ENCODE assay signal across 7 mouse cellular contexts in genomic region chr13:22040464-22041141, GRCm38 (mm10). TPM values are rescaled to one million over a fixed set of nuclear protein-coding genes. Genes with fewer than 3 reads are reported as not detected.
DNase-seq lines count a peak whose midpoint lies in the region; ATAC-seq lines count a peak whose summit lies in the region.

No protein-coding gene starts in this region.

- peak overlapping the region; percentile 63 for H3K4me3 ChIP-seq in embryonic facial prominence, embryonic 10.5 days
- peak overlapping the region; percentile 32 for H3K4me3 ChIP-seq in intestine, embryonic 15.5 days (replicated peaks)

- H3K4me1 ChIP-seq in embryonic facial prominence, embryonic 10.5 days = peaks cover 22% of the 10 kb centered on the region
- peaks cover 10% of the 10 kb centered on the region; the same call in 1 of the 2 replicates for H3K4me1 ChIP-seq in intestine, embryonic 15.5 days (replicated peaks)

- H3K9me3 ChIP-seq in embryonic facial prominence, embryonic 10.5 days = no peaks in the 10 kb centered on the region
- H3K9me3 ChIP-seq in intestine, embryonic 15.5 days = no peaks in the 10 kb centered on the region

- peak; percentile 27 for ATAC-seq in intestine, embryonic 15.5 days

- WGBS in embryonic facial prominence, embryonic 10.5 days = under 1% methylated on average over 24 of the region's 24 CpGs
- WGBS in intestine, embryonic 15.5 days = under 1% methylated on average over 23 of the region's 24 CpGs

- no peaks in the 10 kb centered on the region for H3K27me3 ChIP-seq in embryonic facial prominence, embryonic 10.5 days (replicated peaks; ENCODE audit: low read depth, poor library complexity, severe bottlenecking)
- H3K27me3 ChIP-seq in intestine, embryonic 15.5 days (replicated peaks) = no peaks in the 10 kb centered on the region

- peak overlapping the region; percentile 94 for H3K27ac ChIP-seq in embryonic facial prominence, embryonic 10.5 days (replicated peaks)
- H3K27ac ChIP-seq in intestine, embryonic 15.5 days = peak overlapping the region; percentile 84

- H3K9ac ChIP-seq in intestine, embryonic 15.5 days = peak overlapping the region; percentile 30

- no peaks in the 10 kb centered on the region for H3K36me3 ChIP-seq in embryonic facial prominence, embryonic 10.5 days (replicated peaks)
- no peaks in the 10 kb centered on the region for H3K36me3 ChIP-seq in intestine, embryonic 15.5 days

- peak overlapping the region; percentile 58 for H3K4me2 ChIP-seq in intestine, embryonic 15.5 days (replicated peaks)

- DNase-seq in 3134 (ENCODE audit: extremely low read depth, insufficient read length, low spot score) (peak; percentile 92), A20 (ENCODE audit: low read depth, low spot score) (peak; percentile 78)
- DNase-seq in embryonic facial prominence, embryonic 10.5 days (ENCODE audit: low spot score) = peak; percentile 62
- peak; percentile 64 for DNase-seq in naive thymus-derived CD4-positive, alpha-beta T cell, adult 2 months (ENCODE audit: low read depth)
- no peak for DNase-seq in adrenal gland, adult 8-10 months
- no peak for DNase-seq in thymus, postnatal 14 days

RNA-seq across cellular contexts. Expression of gene Hist1h4i, which starts 0.6 kb away (rescaled TPM):
- polyA plus RNA-seq in embryonic facial prominence, embryonic 10.5 days (2016; fragmentation: Nextera tagmentation; extraction: Ambion mirVana) = 37.1 and 38.7 TPM in 2 replicates
- polyA plus RNA-seq in intestine, embryonic 15.5 days (2015; fragmentation: Nextera tagmentation; extraction: Ambion mirVana) = 21.0 and 23.6 TPM in 2 replicates
- total RNA-seq in adrenal gland, adult 8-10 months (2022) = 10 to 100 TPM; 42.6 to 80.0 (median 56.7) TPM

RNA-seq across cellular contexts. Expression of gene Hist1h2ag, which starts 2.1 kb away (rescaled TPM):
- polyA plus RNA-seq in embryonic facial prominence, embryonic 10.5 days (2016; fragmentation: Nextera tagmentation; extraction: Ambion mirVana) = 75.8 and 77.8 TPM in 2 replicates
- polyA plus RNA-seq in intestine, embryonic 15.5 days (2015; fragmentation: Nextera tagmentation; extraction: Ambion mirVana) = 23.9 and 40.6 TPM in 2 replicates
- 10 to 100 TPM in 3 of 4 experiments, 1 to 10 TPM in 1; 8.7 to 18.8 (median 13.1) TPM for total RNA-seq in adrenal gland, adult 8-10 months (2022)

RNA-seq across cellular contexts. Expression of gene Hist1h2bj, which starts 2.4 kb away (rescaled TPM):
- 12.4 and 15.1 TPM in 2 replicates for polyA plus RNA-seq in embryonic facial prominence, embryonic 10.5 days (2016; fragmentation: Nextera tagmentation; extraction: Ambion mirVana)
- polyA plus RNA-seq in intestine, embryonic 15.5 days (2015; fragmentation: Nextera tagmentation; extraction: Ambion mirVana) = 9.6 and 9.9 TPM in 2 replicates
- total RNA-seq in adrenal gland, adult 8-10 months (2022) = 10 to 100 TPM; 14.2 to 31.0 (median 21.9) TPM

RNA-seq across cellular contexts. Expression of gene Hist1h2bk, which starts 4.9 kb away (rescaled TPM):
- polyA plus RNA-seq in embryonic facial prominence, embryonic 10.5 days (2016; fragmentation: Nextera tagmentation; extraction: Ambion mirVana) = 8.5 and 10.0 TPM in 2 replicates
- 5.0 and 5.8 TPM in 2 replicates for polyA plus RNA-seq in intestine, embryonic 15.5 days (2015; fragmentation: Nextera tagmentation; extraction: Ambion mirVana)
- total RNA-seq in adrenal gland, adult 8-10 months (2022) = 10 to 100 TPM; 22.5 to 31.6 (median 25.4) TPM

RNA-seq across cellular contexts. Expression of gene Hist1h2ah, which starts 5.2 kb away (rescaled TPM):
- 8.0 and 8.8 TPM in 2 replicates for polyA plus RNA-seq in embryonic facial prominence, embryonic 10.5 days (2016; fragmentation: Nextera tagmentation; extraction: Ambion mirVana)
- polyA plus RNA-seq in intestine, embryonic 15.5 days (2015; fragmentation: Nextera tagmentation; extraction: Ambion mirVana) = 3.0 and 7.8 TPM in 2 replicates
- 10 to 100 TPM in 2 of 4 experiments, 1 to 10 TPM in 1, not detected in 1; 6.0 to 18.5 (median 12.6) TPM for total RNA-seq in adrenal gland, adult 8-10 months (2022)

Comparison
In these comparisons a context has a peak if more than half of its experiments do, and no peak if none do; other contexts are left out.
1. DNase-seq: peak in 3134 (single experiment), A20 (single experiment), embryonic facial prominence, embryonic 10.5 days (single experiment) and naive thymus-derived CD4-positive, alpha-beta T cell, adult 2 months (single experiment); none in adrenal gland, adult 8-10 months (single experiment) and thymus, postnatal 14 days (single experiment).